Mouse (Mus musculus): ENCODE measurements around the gene Tchp. TPM values are rescaled to one million over a fixed set of nuclear protein-coding genes. Genes with fewer than 3 reads are reported as not detected.

The Tchp gene
- total and polyA plus RNA-seq, 2 experiments from 2014 or later = 12.7 to 15.6 TPM

GRCm38 (mm10) chr5:114769786-114770185 is 62.2 kb downstream of the Tchp start:
- Histone ChIP-seq H3K4me2 (ENCODE audit: low read depth, low read length) (no peak overlapping the region), H3K27me3 (ENCODE audit: insufficient read depth, low read length) (no peaks in the 10 kb centered on the region), H3K4me3 (ENCODE audit: low read length) (no peak overlapping the region), H3K36me3 (ENCODE audit: insufficient read depth, low read length) (peaks cover 6% of the 10 kb centered on the region; the same call in 1 of the 2 replicates), H3K4me1 (ENCODE audit: insufficient read depth, low read length) (peaks cover 6% of the 10 kb centered on the region; the same call in 1 of the 2 replicates), H3K27ac (no peak overlapping the region), H3K9ac (replicated peaks; ENCODE audit: low read length) (no peak overlapping the region), H3K9me3 (ENCODE audit: low read length) (no peaks in the 10 kb centered on the region)
- ATAC-seq = no peak
- TF ChIP-seq CTCF (IDR thresholded peaks at IDR 0.05; ENCODE audit: low read depth) = no peak
- WGBS = 82% methylated on average over 8 of the region's 8 CpGs
- DNase-seq (ENCODE audit: low spot score) = no peak

DNA sequence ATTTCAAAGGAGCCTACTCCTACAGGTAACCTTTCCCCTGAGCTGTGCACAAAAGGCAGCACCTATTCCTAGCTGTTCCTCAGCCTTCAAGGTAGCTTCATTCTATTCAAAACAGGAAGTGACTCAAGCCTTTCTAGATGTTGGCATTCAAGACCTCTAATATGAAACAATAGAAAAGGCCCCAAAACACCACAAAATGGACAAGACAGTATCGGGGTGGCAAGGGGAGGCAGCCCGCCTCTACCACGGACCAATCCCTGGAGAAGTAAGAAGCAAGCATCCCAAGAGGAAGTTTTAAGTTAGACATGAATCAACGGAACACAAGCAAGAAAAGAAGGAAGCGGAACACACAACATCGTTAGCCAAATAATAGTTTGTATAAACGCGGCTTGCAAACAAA is 64.2 kb downstream of the Tchp start:
- H3K9ac ChIP-seq (replicated peaks; ENCODE audit: low read length) = no peak overlapping the region
- ATAC-seq (no peak), DNase-seq (ENCODE audit: low spot score) (no peak)
- no peaks in the 10 kb centered on the region for H3K9me3 ChIP-seq (ENCODE audit: low read length)
- no peaks in the 10 kb centered on the region for H3K27me3 ChIP-seq (ENCODE audit: insufficient read depth, low read length)
- peak overlapping the region; percentile 75 for H3K4me2 ChIP-seq (ENCODE audit: low read depth, low read length)
- 67% methylated on average over 8 of the region's 8 CpGs for WGBS
- no peaks in the 10 kb centered on the region for H3K36me3 ChIP-seq (ENCODE audit: insufficient read depth, low read length)
- peak overlapping the region; percentile 99 for H3K4me3 ChIP-seq (ENCODE audit: low read length)
- no peak overlapping the region for H3K27ac ChIP-seq
- peaks cover 9% of the 10 kb centered on the region for H3K4me1 ChIP-seq (ENCODE audit: insufficient read depth, low read length)
- no peak for TF ChIP-seq CTCF (IDR thresholded peaks at IDR 0.05; ENCODE audit: low read depth)

Small RNA genes within 50 kb of the gene (microRNA-seq; reads per million reads assigned to microRNA genes)
- 0 to 0.18 reads per million in 2 experiments for gene Mir7028

Other genes starting within 250 kb of the Tchp start
- gene Fam222a, start 139.7 kb upstream of the Tchp start, total RNA-seq (2014; rRNA removed) = 11.7 and 15.1 TPM in 2 replicates
- gene Fam222a, start 139.7 kb upstream of the Tchp start, polyA plus RNA-seq (2015; fragmentation: Nextera tagmentation; extraction: Ambion mirVana) = 2.8 and 2.9 TPM in 2 replicates
- 2.7 TPM in 2 replicates for gene Trpv4, start 49.3 kb upstream of the Tchp start, total RNA-seq (2014; rRNA removed)
- 3.0 and 3.4 TPM in 2 replicates for gene Trpv4, start 49.3 kb upstream of the Tchp start, polyA plus RNA-seq (2015; fragmentation: Nextera tagmentation; extraction: Ambion mirVana)
- 36.3 and 51.0 TPM in 2 replicates for gene Gltp, start 16.8 kb upstream of the Tchp start, total RNA-seq (2014; rRNA removed)
- gene Gltp, start 16.8 kb upstream of the Tchp start, polyA plus RNA-seq (2015; fragmentation: Nextera tagmentation; extraction: Ambion mirVana) = 55.0 and 55.1 TPM in 2 replicates
- 44.7 and 55.1 TPM in 2 replicates for gene Ankrd13a, start 66.9 kb downstream of the Tchp start, total RNA-seq (2014; rRNA removed)
- 30.7 and 31.4 TPM in 2 replicates for gene Ankrd13a, start 66.9 kb downstream of the Tchp start, polyA plus RNA-seq (2015; fragmentation: Nextera tagmentation; extraction: Ambion mirVana)
- gene Git2, start 67.8 kb downstream of the Tchp start, total RNA-seq (2014; rRNA removed) = 41.2 and 43.5 TPM in 2 replicates
- 34.4 and 36.4 TPM in 2 replicates for gene Git2, start 67.8 kb downstream of the Tchp start, polyA plus RNA-seq (2015; fragmentation: Nextera tagmentation; extraction: Ambion mirVana)
- 250 and 316 TPM in 2 replicates for gene 1500011B03Rik, start 115.7 kb downstream of the Tchp start, total RNA-seq (2014; rRNA removed)
- 354 and 366 TPM in 2 replicates for gene 1500011B03Rik, start 115.7 kb downstream of the Tchp start, polyA plus RNA-seq (2015; fragmentation: Nextera tagmentation; extraction: Ambion mirVana)
- not detected in 2 replicates for gene 4930519G04Rik, start 145.9 kb downstream of the Tchp start, total RNA-seq (2014; rRNA removed)
- not detected in 2 replicates for gene 4930519G04Rik, start 145.9 kb downstream of the Tchp start, polyA plus RNA-seq (2015; fragmentation: Nextera tagmentation; extraction: Ambion mirVana)
- 3.5 and 3.9 TPM in 2 replicates for gene Gm9936, start 150.9 kb downstream of the Tchp start, total RNA-seq (2014; rRNA removed)
- 2.4 and 2.8 TPM in 2 replicates for gene Gm9936, start 150.9 kb downstream of the Tchp start, polyA plus RNA-seq (2015; fragmentation: Nextera tagmentation; extraction: Ambion mirVana)
- 6.3 and 6.9 TPM in 2 replicates for gene Oasl2, start 189.2 kb downstream of the Tchp start, total RNA-seq (2014; rRNA removed)
- 4.7 and 6.1 TPM in 2 replicates for gene Oasl2, start 189.2 kb downstream of the Tchp start, polyA plus RNA-seq (2015; fragmentation: Nextera tagmentation; extraction: Ambion mirVana)
- 0.63 and 1.0 TPM in 2 replicates for gene Oasl1, start 215.5 kb downstream of the Tchp start, total RNA-seq (2014; rRNA removed)
- 0.25 and 0.32 TPM in 2 replicates for gene Oasl1, start 215.5 kb downstream of the Tchp start, polyA plus RNA-seq (2015; fragmentation: Nextera tagmentation; extraction: Ambion mirVana)
- gene 2210016L21Rik, start 234.4 kb downstream of the Tchp start, total RNA-seq (2014; rRNA removed) = 51.5 and 53.0 TPM in 2 replicates
- 178 and 204 TPM in 2 replicates for gene 2210016L21Rik, start 234.4 kb downstream of the Tchp start, polyA plus RNA-seq (2015; fragmentation: Nextera tagmentation; extraction: Ambion mirVana)